11 mouse cellular contexts compared by ENCODE assay signal in the genomic region with DNA sequence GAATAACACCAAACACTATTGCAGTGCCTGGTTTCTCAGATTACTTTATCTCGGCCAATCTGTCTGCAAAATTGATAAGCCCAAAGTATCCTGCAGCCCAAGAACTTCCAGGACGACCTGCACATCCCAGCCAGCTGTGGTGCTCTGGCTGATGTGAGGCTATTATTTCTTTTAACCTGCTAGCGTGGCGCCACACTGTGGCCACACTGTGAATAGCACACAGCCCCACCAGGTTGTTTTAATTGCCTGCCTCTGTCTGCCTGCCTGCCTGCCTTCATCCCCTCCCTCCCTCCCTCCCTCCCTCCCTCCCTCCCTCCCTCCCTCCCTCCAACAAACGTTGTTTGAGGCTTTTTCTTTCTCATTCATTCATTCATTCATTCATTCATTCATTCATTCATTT. TPM values are rescaled to one million over a fixed set of nuclear protein-coding genes. Genes with fewer than 3 reads are reported as not detected.
DNase-seq lines count a peak whose midpoint lies in the region; ATAC-seq and TF ChIP-seq lines count a peak whose summit lies in the region.
"Had no signal": no experiment of that assay in that cellular context is flagged by ENCODE, and none has a peak within 500 bp of the region (broad histone marks: within the 10 kb centered on the region; RNA-seq: fewer than 3 reads in every experiment).

No protein-coding gene starts in this region.

- DNase-seq in kidney, adult 11 months, result peak; percentile 55
- DNase-seq in adrenal gland, adult 2 months, result peak; percentile 64
- peak; percentile 69 for DNase-seq in gastrocnemius, postnatal 10 days
- DNase-seq in limb, embryonic 14.5 days (ENCODE audit: low spot score), result peak; percentile 69
- peak; percentile 59 for DNase-seq in right cerebral cortex, postnatal 14 days
- DNase-seq in cerebellum, adult 11 months, result no peak

- H3K4me1 ChIP-seq in kidney, embryonic 15.5 days, result peaks cover 24% of the 10 kb centered on the region
- H3K4me1 ChIP-seq in limb, embryonic 14.5 days (ENCODE audit: control insufficient read depth, insufficient read depth, low read length), result peaks cover 16% of the 10 kb centered on the region

- H3K27me3 ChIP-seq in kidney, embryonic 15.5 days, result no peaks in the 10 kb centered on the region
- no peaks in the 10 kb centered on the region for H3K27me3 ChIP-seq in limb, embryonic 14.5 days (ENCODE audit: control insufficient read depth, insufficient read depth, low read length)
- H3K27me3 ChIP-seq: embryonic facial prominence, embryonic 12.5 days; stomach, embryonic 15.5 days had no signal

- WGBS in kidney, embryonic 15.5 days, result 8% methylated on average over 5 of the region's 5 CpGs
- WGBS in limb, embryonic 14.5 days, result 15% methylated on average over 4 of the region's 5 CpGs

- no peak overlapping the region for H3K4me3 ChIP-seq in kidney, embryonic 15.5 days (replicated peaks)
- H3K4me3 ChIP-seq in limb, embryonic 14.5 days (replicated peaks; ENCODE audit: low read length), result no peak overlapping the region
- H3K4me3 ChIP-seq: embryonic facial prominence, embryonic 12.5 days; stomach, embryonic 15.5 days had no signal

- no peak for TF ChIP-seq POLR2A in limb, embryonic 14.5 days (IDR thresholded peaks at IDR 0.05; ENCODE audit: borderline replicate concordance, extremely low read depth, insufficient read depth, insufficient read length)

- H3K27ac ChIP-seq in kidney, embryonic 15.5 days, result no peak overlapping the region
- no peak overlapping the region for H3K27ac ChIP-seq in limb, embryonic 14.5 days (replicated peaks; ENCODE audit: low read depth, low read length)
- H3K27ac ChIP-seq: embryonic facial prominence, embryonic 12.5 days; stomach, embryonic 15.5 days had no signal

- no peak for ATAC-seq in kidney, embryonic 15.5 days (replicated peaks; ENCODE audit: low FRiP score)
- ATAC-seq in CD4-positive, CD25-positive, alpha-beta regulatory T cell, adult 4 months, result peak; percentile 64
- no peak for ATAC-seq in limb, embryonic 14.5 days (ENCODE audit: low FRiP score, low read depth)

- H3K9me3 ChIP-seq in kidney, embryonic 15.5 days (replicated peaks), result no peaks in the 10 kb centered on the region
- H3K9me3 ChIP-seq in limb, embryonic 14.5 days (ENCODE audit: control insufficient read depth, low read length), result no peaks in the 10 kb centered on the region
- H3K9me3 ChIP-seq: embryonic facial prominence, embryonic 12.5 days; stomach, embryonic 15.5 days had no signal

- no peak overlapping the region for H3K9ac ChIP-seq in kidney, embryonic 15.5 days
- no peak overlapping the region for H3K9ac ChIP-seq in limb, embryonic 14.5 days (ENCODE audit: low read depth, low read length, severe bottlenecking)
- H3K9ac ChIP-seq: embryonic facial prominence, embryonic 12.5 days; stomach, embryonic 15.5 days had no signal

- H3K36me3 ChIP-seq in kidney, embryonic 15.5 days, result no peaks in the 10 kb centered on the region
- H3K36me3 ChIP-seq in limb, embryonic 14.5 days (ENCODE audit: control insufficient read depth, insufficient read depth, low read length), result no peaks in the 10 kb centered on the region
- H3K36me3 ChIP-seq: embryonic facial prominence, embryonic 12.5 days; stomach, embryonic 15.5 days had no signal

- H3K4me2 ChIP-seq in kidney, embryonic 15.5 days, result no peak overlapping the region
- H3K4me2 ChIP-seq in limb, embryonic 14.5 days (replicated peaks; ENCODE audit: low read depth, low read length, severe bottlenecking), result no peak overlapping the region
- H3K4me2 ChIP-seq: embryonic facial prominence, embryonic 12.5 days; stomach, embryonic 15.5 days had no signal

RNA-seq across cellular contexts. Expression of a gene that starts 10.1 kb away (rescaled TPM):
- 24.5 and 25.4 TPM in 2 replicates for polyA plus RNA-seq in kidney, embryonic 15.5 days (2015; fragmentation: Nextera tagmentation; extraction: Ambion mirVana)
- polyA plus RNA-seq in CD4-positive, CD25-positive, alpha-beta regulatory T cell, adult 4 months (2017; shearing (Covaris generic)), result 1 to 10 TPM; 4.6 to 9.5 TPM
- 1 to 10 TPM; 3.7 to 7.9 TPM for total RNA-seq in adrenal gland, adult 2 months (2021)
- polyA plus RNA-seq in adrenal gland, adult 2 months (2012; rRNA removed), result 0.56 and 0.81 TPM in 2 replicates
- 1 to 10 TPM; 6.4 to 6.8 TPM for total RNA-seq in gastrocnemius, postnatal 10 days (2021)
- polyA plus RNA-seq in limb, embryonic 14.5 days (2012; rRNA removed), result 1.9 and 2.2 TPM in 2 replicates
- 17.6 and 21.9 TPM in 2 replicates for polyA plus RNA-seq in limb, embryonic 14.5 days (2014; fragmentation: Nextera tagmentation; extraction: Ambion mirVana)

RNA-seq across cellular contexts. Expression of a gene that starts 10.2 kb away (rescaled TPM):
- polyA plus RNA-seq in kidney, embryonic 15.5 days (2015; fragmentation: Nextera tagmentation; extraction: Ambion mirVana), result 10.0 and 10.8 TPM in 2 replicates
- 1 to 10 TPM; 9.7 TPM for polyA plus RNA-seq in CD4-positive, CD25-positive, alpha-beta regulatory T cell, adult 4 months (2017; shearing (Covaris generic))
- total RNA-seq in adrenal gland, adult 2 months (2021), result 1 to 10 TPM; 7.5 to 8.5 TPM
- polyA plus RNA-seq in adrenal gland, adult 2 months (2012; rRNA removed), result 3.4 TPM in 2 replicates
- total RNA-seq in gastrocnemius, postnatal 10 days (2021), result 1 to 10 TPM; 2.3 to 2.7 TPM
- polyA plus RNA-seq in limb, embryonic 14.5 days (2012; rRNA removed), result 3.4 and 3.6 TPM in 2 replicates
- polyA plus RNA-seq in limb, embryonic 14.5 days (2014; fragmentation: Nextera tagmentation; extraction: Ambion mirVana), result 10.9 and 11.2 TPM in 2 replicates

RNA-seq across cellular contexts. Expression of a gene that starts 24.2 kb away (rescaled TPM):
- polyA plus RNA-seq in kidney, embryonic 15.5 days (2015; fragmentation: Nextera tagmentation; extraction: Ambion mirVana), result not detected in 2 replicates
- not detected for polyA plus RNA-seq in CD4-positive, CD25-positive, alpha-beta regulatory T cell, adult 4 months (2017; shearing (Covaris generic))
- not detected for total RNA-seq in adrenal gland, adult 2 months (2021)
- not detected in 2 replicates for polyA plus RNA-seq in adrenal gland, adult 2 months (2012; rRNA removed)
- not detected for total RNA-seq in gastrocnemius, postnatal 10 days (2021)
- polyA plus RNA-seq in limb, embryonic 14.5 days (2012; rRNA removed), result not detected in 2 replicates
- not detected in 2 replicates for polyA plus RNA-seq in limb, embryonic 14.5 days (2014; fragmentation: Nextera tagmentation; extraction: Ambion mirVana)
- total RNA-seq: left cerebral cortex, postnatal 10 days had no signal
- polyA plus RNA-seq: embryonic facial prominence, embryonic 12.5 days; stomach, embryonic 15.5 days had no signal

RNA-seq across cellular contexts. Expression of a gene that starts 24.2 kb away (rescaled TPM):
- 33.7 and 38.7 TPM in 2 replicates for polyA plus RNA-seq in kidney, embryonic 15.5 days (2015; fragmentation: Nextera tagmentation; extraction: Ambion mirVana)
- 10 to 100 TPM; 27.3 to 32.2 TPM for polyA plus RNA-seq in CD4-positive, CD25-positive, alpha-beta regulatory T cell, adult 4 months (2017; shearing (Covaris generic))
- total RNA-seq in adrenal gland, adult 2 months (2021), result 10 to 100 TPM; 11.6 to 11.7 TPM
- 8.7 and 12.7 TPM in 2 replicates for polyA plus RNA-seq in adrenal gland, adult 2 months (2012; rRNA removed)
- total RNA-seq in gastrocnemius, postnatal 10 days (2021), result 1 to 10 TPM; 6.7 to 7.4 TPM
- polyA plus RNA-seq in limb, embryonic 14.5 days (2012; rRNA removed), result 11.0 and 16.9 TPM in 2 replicates
- polyA plus RNA-seq in limb, embryonic 14.5 days (2014; fragmentation: Nextera tagmentation; extraction: Ambion mirVana), result 17.7 and 21.7 TPM in 2 replicates

RNA-seq across cellular contexts. Expression of a gene that starts 24.4 kb away (rescaled TPM):
- polyA plus RNA-seq in kidney, embryonic 15.5 days (2015; fragmentation: Nextera tagmentation; extraction: Ambion mirVana), result 42.4 and 44.5 TPM in 2 replicates
- 10 to 100 TPM; 19.5 to 21.7 TPM for polyA plus RNA-seq in CD4-positive, CD25-positive, alpha-beta regulatory T cell, adult 4 months (2017; shearing (Covaris generic))
- total RNA-seq in adrenal gland, adult 2 months (2021), result 10 to 100 TPM; 31.0 to 32.4 TPM
- 8.6 and 9.1 TPM in 2 replicates for polyA plus RNA-seq in adrenal gland, adult 2 months (2012; rRNA removed)
- 10 to 100 TPM; 15.2 to 17.7 TPM for total RNA-seq in gastrocnemius, postnatal 10 days (2021)
- polyA plus RNA-seq in limb, embryonic 14.5 days (2012; rRNA removed), result 36.5 and 39.9 TPM in 2 replicates
- 48.0 and 48.2 TPM in 2 replicates for polyA plus RNA-seq in limb, embryonic 14.5 days (2014; fragmentation: Nextera tagmentation; extraction: Ambion mirVana)
